Mouse (Mus musculus) layer of hippocampus, adult 2 months (tissue): ENCODE measurements around the gene Itgbl1. TPM values are rescaled to one million over a fixed set of nuclear protein-coding genes. Genes with fewer than 3 reads are reported as not detected.

Source experiments
- DNase-seq, 2 experiments: peaks; one replicate each; pipeline ENCODE4 v3.0.0; 2022; ENCODE audit warnings: low spot score in 2 of 2
- H3K27ac ChIP-seq: fragments of 200-600 bp; 2 replicates; pipeline ENCODE4 v1.8.1; 2022
- H3K4me3 ChIP-seq: fragments of 200-600 bp; 2 replicates; pipeline ENCODE4 v1.8.1; 2022; ENCODE audit warnings: mild to moderate bottlenecking
- CTCF ChIP-seq: fragments of 200-600 bp; conservative IDR thresholded peaks from 2 replicates; pipeline ENCODE4 v1.8.1; 2022; ENCODE audit warnings: antibody characterized with exemption, mild to moderate bottlenecking, moderate library complexity
- total RNA-seq, 2 experiments: library from RNA; stranded (reverse); gene quantifications; 2 replicates each; pipeline ENCODE4 v1.2.3; 2021

The Itgbl1 gene
- total RNA-seq, 2 experiments from 2014 or later = 6.2 to 8.5 TPM

DNA sequence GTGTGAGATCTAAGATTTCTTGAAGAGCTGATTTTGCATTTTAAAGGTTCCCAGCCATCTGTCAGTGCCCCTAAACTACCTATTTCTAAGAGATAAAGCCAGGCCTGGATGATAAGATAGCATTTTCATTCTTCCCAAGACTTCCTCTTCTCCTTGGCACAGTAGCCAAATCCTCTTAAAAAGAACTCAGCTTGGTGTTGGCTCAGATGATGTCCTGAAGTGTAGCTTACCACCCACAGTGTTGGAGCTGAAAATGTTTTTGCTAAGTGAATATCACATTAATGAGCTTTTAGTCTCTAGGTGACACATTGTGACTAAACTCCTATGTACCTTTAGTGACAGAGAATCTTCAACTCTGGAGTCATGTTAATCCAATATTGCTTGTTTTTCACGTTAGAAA is 99.8 kb downstream of the Itgbl1 start:
- no peak for DNase-seq
- H3K27ac ChIP-seq = peak overlapping the region; percentile 19; the same call in 1 of the 2 replicates
- no peak overlapping the region for H3K4me3 ChIP-seq
- no peak for TF ChIP-seq CTCF

DNA sequence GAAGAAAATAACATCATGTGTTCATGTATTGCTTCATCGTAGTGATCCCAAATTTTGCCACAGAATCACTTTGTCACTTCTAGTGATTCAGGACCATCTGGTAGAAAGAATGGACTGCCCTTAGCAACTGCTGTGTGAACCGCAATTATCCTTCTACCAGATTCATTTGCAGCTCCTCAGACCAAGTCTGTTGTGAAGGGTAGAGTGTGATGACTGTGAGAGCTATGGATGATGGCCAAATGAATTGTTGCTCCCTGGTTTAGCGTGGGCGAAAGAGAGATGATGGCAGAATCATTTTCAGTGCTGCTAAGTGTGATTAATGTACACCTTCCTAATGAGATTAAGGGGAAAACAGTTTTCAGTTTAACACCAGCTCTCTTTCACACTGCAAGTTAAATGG is 100.3 kb downstream of the Itgbl1 start:
- no peak for TF ChIP-seq CTCF
- peak; percentile 33 to 50 for DNase-seq
- H3K27ac ChIP-seq = peak overlapping the region; percentile 19
- no peak overlapping the region for H3K4me3 ChIP-seq

GRCm38 (mm10) chr14:123801744-123802143 is 142.0 kb downstream of the Itgbl1 start:
- Histone ChIP-seq H3K4me3 (no peak overlapping the region), H3K27ac (no peak overlapping the region)
- TF ChIP-seq CTCF = no peak
- no peak for DNase-seq

- Histone ChIP-seq H3K4me3 (no peak overlapping the region), H3K27ac (no peak overlapping the region)
- no peak for TF ChIP-seq CTCF
- no peak for DNase-seq
These were observed 177.9 kb downstream of the Itgbl1 start for GRCm38 (mm10) chr14:123837662-123838061.

- peak overlapping the region; percentile 53 for H3K27ac ChIP-seq
- no peak for TF ChIP-seq CTCF
- no peak overlapping the region for H3K4me3 ChIP-seq
- DNase-seq = peak; percentile 40 to 70
These were observed 184.1 kb downstream of the Itgbl1 start for GRCm38 (mm10) chr14:123843675-123844425.

DNA sequence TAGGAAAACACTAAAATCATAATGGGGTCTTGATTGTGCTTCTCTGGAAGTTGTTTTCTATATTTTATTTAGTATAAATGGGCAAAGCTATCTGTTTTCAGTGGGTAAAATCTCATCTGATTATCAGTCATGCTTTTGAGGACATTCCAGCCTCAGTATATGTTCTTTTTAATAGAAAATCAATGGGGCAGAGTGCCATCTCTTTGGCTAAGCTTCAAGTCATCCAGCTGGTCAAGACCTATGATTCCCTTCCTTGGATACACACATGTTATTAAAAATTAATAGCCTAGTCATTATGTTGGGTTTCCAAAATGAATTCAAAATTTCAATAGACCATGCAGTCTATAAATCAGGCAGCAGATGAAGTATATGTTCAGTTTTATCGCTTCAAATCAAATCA is 204.8 kb downstream of the Itgbl1 start:
- DNase-seq = no peak
- no peak overlapping the region for H3K27ac ChIP-seq
- TF ChIP-seq CTCF = no peak
- H3K4me3 ChIP-seq = no peak overlapping the region

DNA sequence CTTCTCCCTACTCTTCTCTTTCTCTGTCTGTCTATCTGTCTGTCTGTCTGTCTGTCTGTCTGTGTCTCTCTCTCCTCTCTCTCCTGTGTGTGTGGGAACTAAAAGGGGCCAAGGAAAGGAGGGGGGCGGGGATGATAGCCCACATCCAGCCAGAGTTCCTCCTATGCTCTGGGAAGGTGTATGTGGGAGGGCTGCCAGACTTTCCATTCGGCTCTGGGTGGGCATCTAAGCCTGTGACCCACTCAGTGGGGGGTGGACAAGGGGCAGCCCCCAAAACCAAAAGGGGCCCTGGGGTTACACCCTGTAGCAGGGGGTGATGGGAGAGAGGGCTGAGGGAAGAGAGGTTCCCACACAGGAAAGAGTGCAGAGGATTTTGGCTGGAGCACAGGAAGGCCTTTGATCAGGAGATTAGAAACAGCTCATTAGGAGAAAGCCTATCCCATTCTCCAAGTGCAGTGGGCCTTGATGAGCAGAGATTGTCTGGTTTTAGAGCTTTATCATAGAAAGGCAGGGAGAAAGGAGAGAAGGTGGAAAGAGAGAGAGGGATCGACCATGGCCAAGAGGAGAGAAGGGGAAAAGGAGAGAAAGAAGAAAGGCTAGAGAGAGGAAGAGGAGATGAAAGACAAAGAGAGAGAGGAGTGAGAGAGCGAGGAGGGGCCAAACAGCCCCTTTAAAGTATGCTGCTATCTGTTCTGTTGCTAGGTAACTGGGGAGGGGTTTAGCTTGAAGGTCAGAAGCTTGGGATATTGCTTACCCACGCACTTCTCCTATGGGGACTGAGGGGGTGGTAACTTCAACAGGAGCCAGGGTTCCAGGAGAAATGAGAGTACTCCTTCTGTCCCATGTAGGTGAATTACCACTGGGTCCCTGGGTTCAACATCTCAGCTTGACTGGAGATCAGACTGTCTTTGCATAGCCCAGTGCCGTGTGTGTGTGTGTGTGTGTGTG is 206.3 kb downstream of the Itgbl1 start:
- Histone ChIP-seq H3K27ac (no peak overlapping the region), H3K4me3 (no peak overlapping the region)
- no peak for DNase-seq
- TF ChIP-seq CTCF = no peak

DNA sequence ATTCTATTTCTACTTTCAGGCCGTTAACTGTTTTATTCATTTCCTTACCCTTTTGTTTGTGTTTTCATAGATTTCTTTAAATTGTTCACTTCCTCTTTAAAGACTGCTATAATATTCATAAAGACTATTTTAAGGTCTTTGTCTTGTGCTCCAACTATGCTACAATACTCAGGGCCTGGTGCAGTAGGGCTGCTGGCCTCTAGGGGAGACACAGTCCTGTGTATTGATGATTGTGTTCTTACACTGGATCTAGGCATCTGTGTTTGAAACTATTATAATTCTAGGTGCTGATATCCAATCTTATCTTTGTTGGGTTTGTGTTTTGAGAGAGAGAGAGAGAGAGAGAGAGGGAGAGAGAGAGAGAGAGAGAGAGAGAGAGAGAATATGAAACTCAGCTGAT is 268.1 kb downstream of the Itgbl1 start:
- Histone ChIP-seq H3K27ac (no peak overlapping the region), H3K4me3 (no peak overlapping the region)
- peak; percentile 70 for TF ChIP-seq CTCF
- DNase-seq = no peak

DNA sequence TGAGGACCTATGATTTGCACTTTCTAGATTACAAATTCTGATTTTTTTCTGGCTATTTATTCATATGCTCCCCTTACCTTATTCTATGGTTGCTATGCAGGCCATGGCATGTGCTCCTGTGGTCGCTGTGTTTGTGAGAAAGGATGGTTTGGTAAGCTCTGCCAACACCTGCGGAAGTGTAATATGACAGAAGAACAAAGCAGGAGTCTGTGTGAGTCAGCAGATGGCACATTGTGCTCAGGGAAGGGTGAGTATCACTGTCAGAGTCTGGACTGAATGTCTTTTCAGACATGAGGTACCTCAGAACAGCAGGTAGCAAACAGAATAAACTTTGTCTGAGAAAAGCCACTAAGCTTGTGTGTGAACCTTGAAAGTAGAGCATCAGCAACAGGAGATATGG is 306.8 kb downstream of the Itgbl1 start:
- no peak overlapping the region for H3K27ac ChIP-seq
- TF ChIP-seq CTCF = no peak
- DNase-seq = no peak
- H3K4me3 ChIP-seq = no peak overlapping the region

- TF ChIP-seq CTCF = no peak
- Histone ChIP-seq H3K4me3 (no peak overlapping the region), H3K27ac (no peak overlapping the region)
- no peak for DNase-seq
These were observed 308.2 kb downstream of the Itgbl1 start for GRCm38 (mm10) chr14:123967996-123968395.

DNA sequence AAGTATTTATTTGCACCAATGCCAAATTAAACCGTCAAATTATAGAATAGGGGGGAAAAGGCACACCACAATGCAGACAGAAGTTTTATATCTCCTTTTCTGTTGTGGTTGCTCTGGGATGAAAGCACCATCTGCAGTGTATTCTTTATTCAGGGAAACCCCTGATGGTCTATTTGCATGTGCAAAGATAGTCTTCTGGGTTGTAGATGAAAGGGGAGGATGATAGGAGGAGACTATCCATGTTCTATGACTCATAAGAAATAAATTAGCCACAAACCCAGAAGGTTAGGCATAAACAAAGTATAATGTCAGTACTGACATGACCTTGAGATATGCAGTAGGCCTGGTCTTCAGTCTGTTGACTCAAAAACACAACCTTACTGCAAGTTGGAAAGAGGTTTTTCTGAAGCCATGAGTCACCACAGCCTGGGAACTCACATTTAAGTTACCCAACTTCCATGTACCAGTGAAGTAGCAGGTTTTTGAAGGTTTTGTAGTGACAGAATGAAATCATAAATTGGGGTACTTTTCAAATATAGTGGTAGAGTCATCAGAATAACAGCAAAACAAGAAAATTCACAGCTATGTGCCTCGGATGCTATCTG is 330.9 kb downstream of the Itgbl1 start:
- TF ChIP-seq CTCF = no peak
- no peak overlapping the region for H3K27ac ChIP-seq
- no peak overlapping the region for H3K4me3 ChIP-seq
- no peak for DNase-seq

Other genes with a start within 250 kb of the Itgbl1 start
- gene Nalcn, start 32.8 kb upstream of the Itgbl1 start, total RNA-seq = 10 to 100 TPM; 64.3 to 66.5 TPM